Mouse (Mus musculus) CH12.LX (cell line): ENCODE data around the gene Cbfb. TPM values are rescaled to one million over a fixed set of nuclear protein-coding genes. Genes with fewer than 3 reads are reported as not detected.

Experiments used
- DNase-seq: peaks from one replicate; pipeline ENCODE4 v3.0.0-alpha.2; 2013; ENCODE audit errors: extremely low read depth
- H3K27ac ChIP-seq: 2 replicates; pipeline ENCODE4 v1.5.1; 2012; ENCODE audit warnings: low read depth, mild to moderate bottlenecking, control low read depth, moderate library complexity; ENCODE audit not compliant: insufficient read depth
- H3K27me3 ChIP-seq: replicated peaks from 2 replicates; pipeline ENCODE3; 2012; ENCODE audit warnings: inconsistent platforms
- H3K36me3 ChIP-seq, 2 experiments: replicated peaks in 1 of 2; 2 replicates each; pipeline versions ENCODE3 to v1.6.1; 2012; ENCODE audit warnings: inconsistent platforms in 1 of 2, low read length in 1 of 2, mild to moderate bottlenecking in 1 of 2, mixed read lengths in 1 of 2, moderate library complexity in 1 of 2; ENCODE audit not compliant: control insufficient read depth in 1 of 2, insufficient read depth in 1 of 2
- H3K4me1 ChIP-seq, 2 experiments: 2 replicates each; pipeline ENCODE4 v1.6.1; 2012; ENCODE audit warnings: inconsistent platforms in 1 of 2, moderate library complexity in 1 of 2; ENCODE audit not compliant: insufficient read depth in 2 of 2, control insufficient read depth in 1 of 2
- H3K4me2 ChIP-seq: 2 replicates; pipeline ENCODE4 v1.6.1; 2012; ENCODE audit warnings: low read depth, mild to moderate bottlenecking, control low read depth; ENCODE audit not compliant: poor library complexity, insufficient read depth, severe bottlenecking
- H3K4me3 ChIP-seq, 3 experiments: fragments of 150-350 bp in 1 of 3; sonication (generic) in 1 of 3; replicated peaks in 1 of 3; 2 replicates each; pipeline versions ENCODE3 to v1.5.1; 2011 to 2012; ENCODE audit warnings: low read depth in 2 of 3, low read length in 2 of 3, mild to moderate bottlenecking in 2 of 3, moderate library complexity in 2 of 3, control low read depth in 1 of 3, improper control_type of control experiment in 1 of 3, inconsistent platforms in 1 of 3, mixed read lengths in 1 of 3; ENCODE audit not compliant: poor library complexity in 1 of 3
- H3K79me2 ChIP-seq: replicated peaks from 2 replicates; pipeline ENCODE4 v1.6.1; 2012; ENCODE audit warnings: mild to moderate bottlenecking, moderate library complexity; ENCODE audit not compliant: control insufficient read depth, poor library complexity, insufficient read depth, severe bottlenecking; ENCODE audit errors: extremely low read depth
- H3K9ac ChIP-seq: 2 replicates; pipeline ENCODE4 v1.6.1; 2012; ENCODE audit warnings: low read depth, mild to moderate bottlenecking, control low read depth, moderate library complexity; ENCODE audit not compliant: insufficient read depth
- H3K9me3 ChIP-seq: replicated peaks from 2 replicates; pipeline ENCODE3; 2012; ENCODE audit warnings: low read length, inconsistent platforms, mixed read lengths
- CHD2 ChIP-seq: IDR thresholded peaks from 2 replicates; pipeline ENCODE4 v1.6.1; 2011; ENCODE audit warnings: low read length, improper control_type of control experiment
- CTCF ChIP-seq, 2 experiments: IDR thresholded peaks in 1 of 2; conservative IDR thresholded peaks in 1 of 2; 2 replicates each; pipeline ENCODE4 v1.5.1; 2011 to 2012; ENCODE audit warnings: low read depth in 2 of 2, low read length in 2 of 2, improper control_type of control experiment in 1 of 2, inconsistent platforms in 1 of 2, mild to moderate bottlenecking in 1 of 2, moderate library complexity in 1 of 2
- E2F4 ChIP-seq: IDR thresholded peaks from 2 replicates; pipeline ENCODE4 v1.6.1; 2011; ENCODE audit warnings: low read depth, low read length, improper control_type of control experiment; ENCODE audit not compliant: insufficient replicate concordance
- EP300 ChIP-seq: IDR thresholded peaks from 2 replicates; pipeline ENCODE4 v1.6.1; 2011; ENCODE audit warnings: low read length, improper control_type of control experiment
- ETS1 ChIP-seq: conservative IDR thresholded peaks from 2 replicates; pipeline ENCODE4 v1.6.1; 2012; ENCODE audit warnings: low read depth, mild to moderate bottlenecking, inconsistent platforms, low read length, improper control_type of control experiment, moderate library complexity
- GABPA ChIP-seq: IDR thresholded peaks from 2 replicates; pipeline ENCODE4 v1.6.1; 2012; ENCODE audit warnings: low read depth, low read length, improper control_type of control experiment, inconsistent platforms; ENCODE audit not compliant: insufficient replicate concordance
- HCFC1 ChIP-seq: IDR thresholded peaks from 2 replicates; pipeline ENCODE4 v1.6.1; 2012; ENCODE audit warnings: low read depth, mild to moderate bottlenecking, inconsistent platforms, low read length, improper control_type of control experiment
- IRF4 ChIP-seq: IDR thresholded peaks from 2 replicates; pipeline ENCODE4 v1.6.1; 2014; ENCODE audit warnings: low read depth, mild to moderate bottlenecking, inconsistent platforms, low read length, improper control_type of control experiment
- JUN ChIP-seq: IDR thresholded peaks from 2 replicates; pipeline ENCODE4 v1.6.1; 2011; ENCODE audit warnings: low read depth, mild to moderate bottlenecking, low read length, improper control_type of control experiment, moderate library complexity; ENCODE audit not compliant: insufficient read depth
- MAFK ChIP-seq: IDR thresholded peaks from 2 replicates; pipeline ENCODE4 v1.6.1; 2011; ENCODE audit warnings: low read length, improper control_type of control experiment; ENCODE audit not compliant: insufficient replicate concordance
- MAX ChIP-seq: IDR thresholded peaks from 2 replicates; pipeline ENCODE4 v1.6.1; 2011; ENCODE audit warnings: low read length, improper control_type of control experiment
- MXI1 ChIP-seq: IDR thresholded peaks from 2 replicates; pipeline ENCODE4 v1.6.1; 2011; ENCODE audit warnings: mild to moderate bottlenecking, low read depth, low read length, improper control_type of control experiment
- MYC ChIP-seq: IDR thresholded peaks from 2 replicates; pipeline ENCODE4 v1.6.1; 2011; ENCODE audit warnings: low read depth, mild to moderate bottlenecking, improper control_type of control experiment, low read length
- NELFE ChIP-seq: IDR thresholded peaks from 2 replicates; pipeline ENCODE4 v1.6.1; 2011; ENCODE audit warnings: low read depth, low read length, improper control_type of control experiment
- NRF1 ChIP-seq: IDR thresholded peaks from 2 replicates; pipeline ENCODE4 v1.6.1; 2014; ENCODE audit warnings: low read depth, mild to moderate bottlenecking, inconsistent platforms, low read length, improper control_type of control experiment, moderate library complexity
- POLR2A ChIP-seq: IDR thresholded peaks from 2 replicates; pipeline ENCODE4 v1.6.1; 2011; ENCODE audit warnings: low read depth, mild to moderate bottlenecking, improper control_type of control experiment, low read length
- POLR2AphosphoS2 ChIP-seq: IDR thresholded peaks from 2 replicates; pipeline ENCODE4 v1.6.1; 2011; ENCODE audit warnings: low read depth, low read length, improper control_type of control experiment
- RAD21 ChIP-seq: IDR thresholded peaks from 2 replicates; pipeline ENCODE4 v1.6.1; 2011; ENCODE audit warnings: low read depth, mild to moderate bottlenecking, low read length, improper control_type of control experiment, moderate library complexity
- SIN3A ChIP-seq: IDR thresholded peaks from 2 replicates; pipeline ENCODE4 v1.6.1; 2012; ENCODE audit warnings: low read length, improper control_type of control experiment, inconsistent platforms
- SMC3 ChIP-seq: IDR thresholded peaks from 2 replicates; pipeline ENCODE4 v1.6.1; 2011; ENCODE audit warnings: low read depth, low read length, improper control_type of control experiment
- UBTF ChIP-seq: IDR thresholded peaks from 2 replicates; pipeline ENCODE4 v1.6.1; 2012; ENCODE audit warnings: low read depth, mild to moderate bottlenecking, inconsistent platforms, low read length, improper control_type of control experiment, moderate library complexity
- USF1 ChIP-seq: IDR thresholded peaks from 2 replicates; pipeline ENCODE4 v1.6.1; 2014; ENCODE audit warnings: low read depth, mild to moderate bottlenecking, inconsistent platforms, low read length, improper control_type of control experiment
- ZC3H11A ChIP-seq: IDR thresholded peaks from 2 replicates; pipeline ENCODE4 v1.6.1; 2012; ENCODE audit warnings: low read depth, mild to moderate bottlenecking, inconsistent platforms, low read length, improper control_type of control experiment
- ZKSCAN1 ChIP-seq: IDR thresholded peaks from 2 replicates; pipeline ENCODE4 v1.6.1; 2012; ENCODE audit warnings: low read depth, inconsistent platforms, low read length, improper control_type of control experiment, borderline replicate concordance
- ZMIZ1 ChIP-seq: IDR thresholded peaks from 2 replicates; pipeline ENCODE4 v1.6.1; 2012; ENCODE audit warnings: low read depth, mild to moderate bottlenecking, inconsistent platforms, low read length, improper control_type of control experiment
- ZNF384 ChIP-seq: IDR thresholded peaks from 2 replicates; pipeline ENCODE4 v1.6.1; 2012; ENCODE audit warnings: low read depth, low read length, improper control_type of control experiment, inconsistent platforms
- dilution Hi-C: fragments of 300-500 bp; cut with MboI; formaldehyde crosslinking; loops from 2 replicates; pipeline ENCODE4 v1.14.3; 2020; ENCODE audit warnings: low sequenced_read_pairs; ENCODE audit not compliant: extremely low pct_unique_long_range_greater_than_20kb, extremely low pct_ligation_motif_present
- in situ Hi-C: fragments of 300-500 bp; cut with MboI; formaldehyde crosslinking; loops from 3 replicates; pipeline ENCODE4 v1.14.3; 2019; ENCODE audit warnings: low sequenced_read_pairs, low pct_ligation_motif_present, low pct_unique_long_range_greater_than_20kb, mixed read lengths
- polyA plus RNA-seq: library from polyadenylated mRNA; unstranded; fragments of >175 nt; gene quantifications from 2 replicates; pipeline ENCODE4 v1.2.1, GENCODE M21; 2012; ENCODE audit warnings: low read depth; ENCODE audit not compliant: insufficient read length
- total RNA-seq, 2 experiments: library from RNA; depleted of rRNA; stranded (reverse); fragments of 300-350 nt in 1 of 2; fragments of >200 nt in 1 of 2; gene quantifications; 2 replicates each; pipeline ENCODE4 v1.2.3; 2012 to 2014

The Cbfb gene
- total and polyA plus RNA-seq, 3 experiments, result 49.7 to 170 (median 97.7) TPM

DNA sequence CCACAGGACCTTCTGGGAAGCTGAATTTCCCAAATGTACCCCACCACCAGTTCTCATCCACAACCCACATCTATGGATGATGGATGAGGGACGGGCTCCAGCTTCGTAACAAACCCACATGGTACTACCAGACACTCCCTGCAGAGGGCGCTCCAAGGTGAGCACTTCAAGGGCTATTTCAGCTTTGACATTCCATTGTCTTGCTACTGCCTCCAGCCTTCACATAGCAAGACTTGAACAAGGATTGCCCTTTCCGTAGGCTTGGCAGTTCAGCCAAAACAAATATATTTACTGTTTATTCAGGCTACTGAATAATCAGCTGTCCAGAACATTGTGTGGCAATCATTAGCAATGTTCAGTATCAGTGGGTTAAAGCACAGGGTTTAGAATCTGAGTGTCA, 32.1 kb upstream of the Cbfb start:
- in situ Hi-C loops, result no loop called here
- no peak for TF ChIP-seq ZC3H11A
- no peak for TF ChIP-seq NRF1
- TF ChIP-seq MAFK, result no peak
- TF ChIP-seq UBTF, result no peak
- TF ChIP-seq MYC, result 0 out of 2 replicates have a peak, but pooled peaks have one; percentile 56
- no peak; the same call in 1 of the 2 replicates for TF ChIP-seq MAX
- no peak for TF ChIP-seq MXI1
- TF ChIP-seq POLR2AphosphoS2, result no peak
- TF ChIP-seq CTCF (conservative IDR thresholded peaks at IDR 0.05 in 1 of 2, IDR thresholded peaks at IDR 0.05 in 1 of 2; ENCODE audit: low read depth in 2 of 2, low read length in 2 of 2), result peak; percentile 85 to 97
- no peak for TF ChIP-seq ETS1
- TF ChIP-seq SMC3, result peak; percentile 72
- TF ChIP-seq GABPA, result no peak
- no peak for TF ChIP-seq E2F4
- TF ChIP-seq USF1, result no peak
- TF ChIP-seq CHD2, result no peak
- TF ChIP-seq JUN, result no peak
- no peak for TF ChIP-seq HCFC1
- no peak for TF ChIP-seq POLR2A
- no peak for TF ChIP-seq SIN3A
- no peak for TF ChIP-seq ZKSCAN1
- peak; percentile 65 for TF ChIP-seq RAD21
- TF ChIP-seq ZNF384, result no peak
- no peak for TF ChIP-seq ZMIZ1
- TF ChIP-seq EP300, result no peak
- no peak for TF ChIP-seq NELFE
- no peak for TF ChIP-seq IRF4

More for the DNA sequence above, 32.1 kb upstream of the Cbfb start:
- Histone ChIP-seq H3K4me3 (no peak overlapping the region), H3K4me1 (no peaks in the 10 kb centered on the region), H3K36me3 (no peaks in the 10 kb centered on the region), H3K9ac (no peak overlapping the region), H3K4me2 (no peak overlapping the region), H3K9me3 (no peaks in the 10 kb centered on the region), H3K27me3 (no peaks in the 10 kb centered on the region), H3K79me2 (no peaks in the 10 kb centered on the region), H3K27ac (no peak overlapping the region)
- DNase-seq, result peak; percentile 52
- dilution Hi-C loops, result no loop called here
